Mouse (Mus musculus) E14TG2a.4 (cell line): ENCODE data around the gene Kidins220.
A peak's percentile ranks its signal among the peaks of the same experiment; 100 is the strongest.

ENCODE experiments used
- H3K27me3 ChIP-seq: 2 replicates; pipeline ENCODE4 v1.6.1; 2014; ENCODE audit warnings: low read length, control low read depth; ENCODE audit not compliant: insufficient read depth
- H3K36me3 ChIP-seq: 2 replicates; pipeline ENCODE4 v1.6.1; 2014; ENCODE audit warnings: low read length, control low read depth; ENCODE audit not compliant: insufficient read depth
- H3K4me1 ChIP-seq: replicated peaks from 2 replicates; pipeline ENCODE4 v1.6.1; 2014; ENCODE audit warnings: low read depth, low read length, control low read depth
- H3K4me3 ChIP-seq: replicated peaks from 2 replicates; pipeline ENCODE4 v1.5.1; 2014; ENCODE audit warnings: mild to moderate bottlenecking, low read length
- H3K9me3 ChIP-seq: 2 replicates; pipeline ENCODE4 v1.6.1; 2014; ENCODE audit warnings: low read length, control low read depth
- CTCF ChIP-seq: conservative IDR thresholded peaks from 2 replicates; pipeline ENCODE4 v1.5.1; 2014; ENCODE audit warnings: low read length
- NANOG ChIP-seq: IDR thresholded peaks from 2 replicates; pipeline ENCODE4 v1.6.1; 2014; ENCODE audit warnings: borderline replicate concordance, low read length, mixed read lengths
- POU5F1 ChIP-seq: IDR thresholded peaks from 2 replicates; pipeline ENCODE4 v1.6.1; 2014; ENCODE audit warnings: low read length, borderline replicate concordance

Kidins220 gene

GRCm38 (mm10) chr12:25098561-25099312 is 124.0 kb downstream of the Kidins220 start:
- Histone ChIP-seq H3K27me3 (peaks cover 46% of the 10 kb centered on the region), H3K9me3 (no peaks in the 10 kb centered on the region), H3K4me3 (peak overlapping the region; percentile 75), H3K36me3 (no peaks in the 10 kb centered on the region), H3K4me1 (peaks cover 65% of the 10 kb centered on the region)
- TF ChIP-seq NANOG (no peak), POU5F1 (no peak), CTCF (no peak)

GRCm38 (mm10) chr12:25099313-25099562 is 124.5 kb downstream of the Kidins220 start:
- H3K36me3 ChIP-seq, result no peaks in the 10 kb centered on the region
- H3K4me1 ChIP-seq, result peaks cover 61% of the 10 kb centered on the region
- no peaks in the 10 kb centered on the region for H3K9me3 ChIP-seq
- TF ChIP-seq POU5F1 (no peak), CTCF (no peak), NANOG (no peak)
- peaks cover 48% of the 10 kb centered on the region for H3K27me3 ChIP-seq
- peak overlapping the region; percentile 75 for H3K4me3 ChIP-seq

- Histone ChIP-seq H3K36me3 (no peaks in the 10 kb centered on the region), H3K9me3 (no peaks in the 10 kb centered on the region), H3K4me3 (peak overlapping the region; percentile 68), H3K27me3 (peaks cover 44% of the 10 kb centered on the region), H3K4me1 (peaks cover 56% of the 10 kb centered on the region)
- TF ChIP-seq POU5F1 (no peak), CTCF (no peak), NANOG (no peak)
Observed at GRCm38 (mm10) chr12:25099563-25100408, 125.1 kb downstream of the Kidins220 start.

- no peak for TF ChIP-seq NANOG
- TF ChIP-seq POU5F1, result no peak
- no peak for TF ChIP-seq CTCF
- Histone ChIP-seq H3K4me3 (peak overlapping the region; percentile 68), H3K27me3 (peaks cover 40% of the 10 kb centered on the region), H3K4me1 (peaks cover 48% of the 10 kb centered on the region), H3K36me3 (no peaks in the 10 kb centered on the region), H3K9me3 (no peaks in the 10 kb centered on the region)
Observed at GRCm38 (mm10) chr12:25100411-25101217, 125.9 kb downstream of the Kidins220 start.

- TF ChIP-seq NANOG (no peak), CTCF (no peak), POU5F1 (no peak)
- no peaks in the 10 kb centered on the region for H3K36me3 ChIP-seq
- peaks cover 43% of the 10 kb centered on the region for H3K27me3 ChIP-seq
- H3K4me3 ChIP-seq, result peak overlapping the region; percentile 68
- no peaks in the 10 kb centered on the region for H3K9me3 ChIP-seq
- peaks cover 44% of the 10 kb centered on the region for H3K4me1 ChIP-seq
Observed at GRCm38 (mm10) chr12:25101389-25101788, 126.7 kb downstream of the Kidins220 start.

- peaks cover 34% of the 10 kb centered on the region for H3K27me3 ChIP-seq
- H3K9me3 ChIP-seq, result no peaks in the 10 kb centered on the region
- H3K4me3 ChIP-seq, result no peak overlapping the region
- no peak for TF ChIP-seq NANOG
- TF ChIP-seq POU5F1, result no peak
- no peak for TF ChIP-seq CTCF
- no peaks in the 10 kb centered on the region for H3K36me3 ChIP-seq
- peaks cover 33% of the 10 kb centered on the region for H3K4me1 ChIP-seq
Observed at GRCm38 (mm10) chr12:25103911-25104310, 129.2 kb downstream of the Kidins220 start.

- H3K4me1 ChIP-seq, result peaks cover 39% of the 10 kb centered on the region
- peaks cover 34% of the 10 kb centered on the region for H3K27me3 ChIP-seq
- H3K9me3 ChIP-seq, result no peaks in the 10 kb centered on the region
- H3K36me3 ChIP-seq, result no peaks in the 10 kb centered on the region
- TF ChIP-seq POU5F1, result no peak
- TF ChIP-seq NANOG, result no peak
- no peak for TF ChIP-seq CTCF
- no peak overlapping the region for H3K4me3 ChIP-seq
Observed at GRCm38 (mm10) chr12:25104541-25104940, 129.8 kb downstream of the Kidins220 start.

GRCm38 (mm10) chr12:25108865-25109264 is 134.1 kb downstream of the Kidins220 start:
- TF ChIP-seq POU5F1 (no peak), NANOG (no peak), CTCF (no peak)

More at GRCm38 (mm10) chr12:25108865-25109264, 134.1 kb downstream of the Kidins220 start:
- Histone ChIP-seq H3K36me3 (no peaks in the 10 kb centered on the region), H3K4me1 (peaks cover 23% of the 10 kb centered on the region), H3K9me3 (peaks cover 14% of the 10 kb centered on the region), H3K27me3 (peaks cover 9% of the 10 kb centered on the region), H3K4me3 (no peak overlapping the region)
